Mouse (Mus musculus) gastrocnemius, postnatal 25 days (tissue): ENCODE measurements around the gene Pknox2. TPM values are rescaled to one million over a fixed set of nuclear protein-coding genes. Genes with fewer than 3 reads are reported as not detected.
A peak's percentile ranks its signal among the peaks of the same experiment; 100 is the strongest.

Experiments
- DNase-seq: peaks from one replicate; pipeline ENCODE4 v3.0.0; 2022
- total RNA-seq, 2 experiments: library from RNA; stranded (reverse); gene quantifications; 1 replicate in 1 of 2; 2 replicates in 1 of 2; pipeline ENCODE4 v1.2.3; 2021

The Pknox2 gene
- total RNA-seq, 2 experiments from 2014 or later = 30.1 to 31.4 TPM

GRCm38 (mm10) chr9:36941565-36941964 lies 205.6 kb downstream of the Pknox2 start:
- DNase-seq = no peak

GRCm38 (mm10) chr9:36938601-36939078 lies 208.6 kb downstream of the Pknox2 start:
- DNase-seq = no peak

- peak; percentile 69 for DNase-seq
Observed at GRCm38 (mm10) chr9:36933813-36934493, 213.3 kb downstream of the Pknox2 start.

- DNase-seq = no peak
Observed at GRCm38 (mm10) chr9:36932950-36933812, 214.0 kb downstream of the Pknox2 start.

GRCm38 (mm10) chr9:36931657-36932056 lies 215.6 kb downstream of the Pknox2 start:
- no peak for DNase-seq

- no peak for DNase-seq
Observed at GRCm38 (mm10) chr9:36923753-36924152, 223.5 kb downstream of the Pknox2 start.

GRCm38 (mm10) chr9:36921718-36922415 lies 225.3 kb downstream of the Pknox2 start:
- DNase-seq = no peak

- no peak for DNase-seq
Observed at GRCm38 (mm10) chr9:36919472-36919871, 227.7 kb downstream of the Pknox2 start.

GRCm38 (mm10) chr9:36918582-36918981 lies 228.6 kb downstream of the Pknox2 start:
- no peak for DNase-seq

GRCm38 (mm10) chr9:36916915-36917314 lies 230.3 kb downstream of the Pknox2 start:
- peak; percentile 82 for DNase-seq

GRCm38 (mm10) chr9:36916362-36916761 lies 230.8 kb downstream of the Pknox2 start:
- peak; percentile 76 for DNase-seq

- DNase-seq = no peak
Observed at GRCm38 (mm10) chr9:36905452-36905851, 241.8 kb downstream of the Pknox2 start.

- no peak for DNase-seq
Observed at GRCm38 (mm10) chr9:36900464-36900863, 246.7 kb downstream of the Pknox2 start.

GRCm38 (mm10) chr9:36898560-36898959 lies 248.6 kb downstream of the Pknox2 start:
- DNase-seq = peak; percentile 86

GRCm38 (mm10) chr9:36895009-36895693 lies 252.1 kb downstream of the Pknox2 start:
- peak; percentile 78 for DNase-seq

- DNase-seq = no peak
Observed at GRCm38 (mm10) chr9:36894242-36894641, 253.0 kb downstream of the Pknox2 start.

GRCm38 (mm10) chr9:36893413-36893990 lies 253.7 kb downstream of the Pknox2 start:
- DNase-seq = no peak

- no peak for DNase-seq
Observed at GRCm38 (mm10) chr9:36890552-36890951, 256.7 kb downstream of the Pknox2 start.

- no peak for DNase-seq
Observed at GRCm38 (mm10) chr9:36885237-36885636, 262.0 kb downstream of the Pknox2 start.

- no peak for DNase-seq
Observed at GRCm38 (mm10) chr9:36883569-36883968, 263.6 kb downstream of the Pknox2 start.

GRCm38 (mm10) chr9:36882034-36882745 lies 265.0 kb downstream of the Pknox2 start:
- no peak for DNase-seq
